Mouse (Mus musculus) frontal cortex, adult 2 months (tissue): ENCODE measurements at regions not wholly inside any gene's neighbourhood (a gene's known extent, or its start where the extent isn't known, plus 50 kb on each side); places are given as distances from the start of the nearest gene placed in this dataset.
"Not testable (repeated sequence)": the region's sequence is repeated elsewhere in the genome, so short reads cannot be mapped to it uniquely, and the experiment has no call there.

Experiments
- DNase-seq, 2 experiments: peaks; one replicate each; pipeline ENCODE4 v3.0.0; 2022; ENCODE audit warnings: low spot score in 1 of 2; ENCODE audit errors: extremely low spot score in 1 of 2

DNA sequence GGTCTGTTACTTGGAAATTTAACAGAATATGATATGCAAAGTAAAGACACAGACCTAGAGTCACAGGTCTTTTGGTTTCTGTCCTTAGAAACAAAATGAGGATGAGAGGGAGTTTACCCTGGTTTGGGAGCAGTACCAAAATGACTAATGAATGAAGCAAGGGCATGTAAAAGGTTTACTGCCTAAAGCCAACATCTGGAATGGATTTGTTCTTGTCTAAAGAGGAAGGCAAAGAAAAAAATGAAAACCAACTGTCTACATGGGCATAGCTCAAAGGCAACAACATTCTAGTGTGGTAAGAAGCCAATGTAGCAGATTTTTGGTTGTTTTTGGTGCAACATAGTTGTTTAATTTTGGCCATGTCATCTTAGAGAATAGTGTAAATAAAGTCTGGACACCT, 203.5 kb upstream of the Diaph2 start:
- no peak for DNase-seq

DNA sequence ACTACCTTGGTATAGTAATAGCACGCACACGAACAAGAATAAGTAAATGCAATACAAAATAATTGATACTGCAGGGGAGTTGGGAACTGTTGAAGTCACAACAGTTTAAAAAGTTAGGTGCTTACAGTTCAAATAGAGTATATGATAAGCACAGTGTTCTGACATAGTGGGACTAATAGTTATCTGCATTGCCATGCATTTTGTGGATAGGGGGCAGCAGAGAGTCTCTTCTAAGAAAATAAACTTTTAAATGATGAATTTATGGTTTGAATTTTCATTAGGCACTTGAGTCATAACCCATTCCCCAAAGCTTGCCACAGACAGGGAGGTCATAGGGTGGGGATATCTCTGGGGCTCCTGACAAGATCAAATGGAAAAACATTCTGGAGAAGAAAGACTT, 201.9 kb upstream of the Diaph2 start:
- peak in 1 of 2 experiments; percentile 1 for DNase-seq

DNA sequence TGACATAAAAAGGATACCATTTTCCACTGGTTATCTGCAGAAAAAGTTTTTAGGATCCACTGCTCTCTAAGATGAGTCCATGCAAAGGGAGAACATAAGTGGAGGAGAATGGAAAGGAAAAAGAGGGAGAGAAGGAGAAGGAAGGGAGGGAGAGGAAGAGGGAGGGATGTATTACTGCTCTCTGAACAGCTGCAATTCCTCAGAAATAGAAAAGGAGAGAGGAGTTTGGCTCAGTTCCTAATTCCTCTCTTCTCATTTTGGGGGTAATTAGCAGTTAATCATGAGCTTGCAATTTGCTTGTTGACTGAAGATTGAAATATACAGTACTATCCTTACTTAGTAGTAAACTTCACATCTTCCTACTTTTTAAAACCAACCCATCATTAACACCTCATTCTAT, 193.5 kb upstream of the Diaph2 start:
- DNase-seq = peak in 1 of 2 experiments; percentile 1

DNA sequence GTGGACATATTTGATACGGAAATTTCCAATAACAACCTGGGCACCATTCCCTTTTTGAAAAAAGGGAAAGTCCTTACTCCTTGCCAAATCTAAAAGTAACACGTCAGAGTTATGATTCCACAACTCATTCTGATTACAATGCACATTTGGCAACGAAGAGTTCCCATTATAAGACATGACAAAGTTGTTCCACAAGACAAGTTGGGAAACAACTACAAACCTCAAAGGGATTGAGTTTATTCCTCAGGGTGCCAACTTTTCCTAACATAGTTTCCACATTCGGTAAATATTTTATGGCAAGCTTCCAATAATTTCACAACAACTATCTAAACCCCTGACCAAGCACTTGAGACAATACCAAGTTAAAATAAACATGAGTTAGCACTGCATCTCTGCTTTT, 150.1 kb upstream of the Diaph2 start:
- no peak for DNase-seq

DNA sequence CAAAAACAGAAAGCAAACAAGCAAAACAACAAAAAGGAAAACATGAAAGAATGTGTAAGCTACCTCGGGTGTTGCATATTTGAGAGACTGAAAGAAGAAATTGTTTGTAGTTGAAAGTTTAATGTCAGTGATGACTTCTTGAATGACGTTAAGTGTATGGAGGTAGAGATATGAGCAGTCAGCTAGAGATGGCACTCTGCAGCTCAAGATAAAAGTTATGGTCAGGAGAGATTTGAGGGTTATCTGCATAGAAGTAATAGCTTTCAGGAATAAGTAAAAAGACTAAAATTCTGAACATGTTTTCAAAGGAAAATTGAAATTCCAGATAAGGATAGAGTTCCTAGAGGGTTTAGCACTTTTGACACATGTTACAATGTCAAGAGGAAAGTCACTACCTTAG, 141.7 kb upstream of the Diaph2 start:
- no peak for DNase-seq

DNA sequence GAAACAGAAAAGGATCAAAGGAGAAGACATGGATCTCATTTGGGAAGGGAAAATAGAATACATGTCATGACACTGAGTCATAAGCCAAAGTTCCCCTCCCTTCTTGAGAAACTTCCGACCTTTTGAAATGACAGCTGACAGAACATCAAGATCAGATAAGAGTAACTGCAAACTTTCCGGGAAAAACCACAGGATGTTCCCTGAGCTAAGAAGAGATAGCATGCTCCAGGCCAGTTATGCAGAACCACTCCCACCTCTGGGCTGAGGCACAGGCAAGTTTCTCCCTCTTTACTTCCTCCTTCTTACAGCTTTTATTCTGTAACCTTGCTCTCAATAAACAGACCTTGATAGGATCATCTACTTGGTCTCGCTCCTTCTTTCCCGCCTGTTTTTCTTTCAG, 138.0 kb upstream of the Diaph2 start:
- DNase-seq = not testable (repeated sequence)

DNA sequence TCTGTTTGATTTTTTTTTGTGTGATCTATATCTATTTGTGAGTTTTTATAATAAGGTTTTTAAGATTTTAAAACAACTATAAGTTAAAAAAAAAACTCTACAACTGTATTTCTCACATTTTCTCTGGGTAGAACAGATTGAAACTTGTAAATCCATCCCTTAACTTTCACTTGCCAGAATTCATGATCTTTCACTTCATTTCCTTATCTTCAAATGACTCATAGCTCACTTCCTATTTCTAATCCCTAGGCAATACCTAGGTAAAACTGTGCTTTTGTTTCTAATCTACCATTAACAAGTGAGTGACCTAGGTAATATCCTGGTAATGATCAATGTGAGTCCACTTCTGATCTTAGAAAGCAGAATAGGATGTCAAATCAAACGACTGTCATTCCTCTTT, 112.5 kb upstream of the Diaph2 start:
- no peak for DNase-seq

DNA sequence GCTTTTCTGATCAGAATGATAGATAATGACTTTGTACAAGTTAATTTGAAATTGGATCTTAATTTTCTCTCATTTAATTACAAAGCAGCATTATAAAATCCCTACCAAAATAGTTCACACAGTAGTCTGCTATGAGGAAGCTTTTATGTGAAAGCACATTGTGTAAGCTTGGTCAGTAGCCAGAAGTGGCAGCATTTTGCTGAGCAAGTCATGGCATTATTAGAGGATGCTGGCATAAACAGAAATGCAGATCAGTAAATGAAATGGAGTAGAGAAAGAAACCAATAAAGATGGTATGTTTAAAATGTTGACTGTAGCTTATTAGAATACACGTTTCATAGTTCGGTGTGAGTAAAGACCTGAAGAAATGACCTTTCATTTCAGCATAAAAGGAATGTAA, 104.4 kb upstream of the Diaph2 start:
- DNase-seq = no peak

DNA sequence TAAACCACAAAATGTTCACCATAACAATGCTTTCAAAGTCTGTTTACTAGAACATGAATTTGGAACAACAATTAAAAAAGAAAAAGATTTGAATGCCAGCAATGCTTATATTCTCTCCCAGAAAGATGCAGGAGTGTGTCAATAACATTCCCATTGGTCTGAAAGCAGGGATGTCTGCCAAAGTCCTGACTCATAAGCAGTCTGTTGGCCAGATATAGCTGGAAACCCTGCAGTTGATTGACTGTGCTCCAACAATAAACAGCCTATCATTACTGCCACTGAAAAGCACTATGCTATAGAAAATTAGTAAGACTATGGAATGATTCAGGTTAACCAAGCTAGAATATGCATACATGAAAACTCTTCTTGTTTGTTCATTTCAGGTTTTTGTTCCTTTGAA, 92.6 kb upstream of the Diaph2 start:
- DNase-seq = peak in 1 of 2 experiments; percentile 25

DNA sequence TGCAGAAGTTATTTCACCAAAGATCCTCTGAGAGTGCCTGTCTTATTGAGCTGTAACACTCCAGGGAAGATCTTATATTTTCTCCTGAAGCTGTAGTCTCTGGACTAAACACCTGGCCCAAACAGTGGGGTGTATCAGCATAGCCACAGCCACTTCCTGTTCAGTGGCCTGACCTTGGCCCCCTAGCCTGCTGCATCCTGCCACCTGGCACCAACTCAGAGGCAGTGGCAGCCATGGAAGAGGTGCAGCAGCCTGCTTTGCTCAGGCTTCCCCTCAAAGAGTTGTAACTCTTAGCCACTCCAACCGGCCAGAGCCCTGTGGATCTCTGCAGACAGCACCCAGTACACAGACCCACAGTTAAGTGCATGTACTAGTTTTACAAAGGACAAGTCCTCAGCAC, 58.9 kb upstream of the Diaph2 start:
- DNase-seq = no peak
